Mouse (Mus musculus): ENCODE results near the gene Ankle2.

DNA sequence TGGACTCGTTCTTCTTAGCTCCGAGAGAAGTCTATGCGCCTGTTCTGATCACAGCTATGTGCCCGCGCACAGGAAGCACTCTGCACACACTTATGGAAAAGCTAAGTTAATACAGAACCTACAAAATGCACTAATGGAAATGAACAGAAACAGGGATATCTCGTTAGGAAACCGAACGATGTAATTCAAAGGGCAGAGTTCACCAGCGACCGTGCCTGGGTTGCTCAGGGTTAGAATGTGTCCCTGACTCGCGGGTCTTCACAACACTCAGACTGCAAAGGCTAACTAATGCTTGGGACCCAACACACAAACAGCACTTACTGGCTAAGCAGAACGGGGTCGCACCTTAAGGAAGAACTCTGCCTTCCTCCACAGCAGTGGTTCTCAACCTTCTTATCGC is 54.4 kb downstream of the Ankle2 start:
- no peak for TF ChIP-seq CTCF (IDR thresholded peaks at IDR 0.05; ENCODE audit: borderline replicate concordance, insufficient read depth, low read length)
- no peak for TF ChIP-seq POLR2A (IDR thresholded peaks at IDR 0.05; ENCODE audit: low read depth, low read length)
